In the genomic region with DNA sequence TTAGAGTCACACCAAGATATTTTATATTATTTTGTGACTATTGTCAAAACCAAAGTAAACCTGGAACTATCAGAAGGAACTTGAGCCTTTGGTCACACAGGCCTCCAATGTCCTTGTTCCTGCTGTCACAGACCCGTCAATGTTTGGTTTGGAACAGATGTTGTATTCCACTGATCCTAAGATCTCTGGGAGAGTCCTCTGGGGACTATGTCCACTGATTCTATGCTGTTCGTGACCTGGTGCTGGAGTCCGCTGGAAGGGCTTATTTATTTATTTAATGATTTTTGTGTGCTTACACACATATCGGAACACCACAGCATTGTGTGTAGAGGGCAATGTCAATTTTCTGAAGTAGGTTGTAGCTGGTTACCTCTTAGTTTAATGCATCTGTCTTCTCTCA, we compare ENCODE assay signal across 18 mouse cellular contexts.
DNase-seq lines count a peak whose midpoint lies in the region; ATAC-seq and TF ChIP-seq lines count a peak whose summit lies in the region.
"Had no signal": no experiment of that assay in that cellular context is flagged by ENCODE, and none has a peak within 500 bp of the region (broad histone marks: within the 10 kb centered on the region; RNA-seq: fewer than 3 reads in every experiment).

No protein-coding gene starts in this region.

- peaks cover 2% of the 10 kb centered on the region; the same call in 1 of the 2 replicates for H3K4me1 ChIP-seq in liver, adult 2 months (ENCODE audit: control insufficient read depth, insufficient read depth, low read length)
- no peaks in the 10 kb centered on the region for H3K4me1 ChIP-seq in liver, embryonic 11.5 days (replicated peaks; ENCODE audit: control insufficient read depth, insufficient read depth, low read length)

- 38% methylated on average over 4 of the region's 4 CpGs for WGBS in liver, adult 2 months
- WGBS in liver, embryonic 11.5 days = 90% methylated on average over 4 of the region's 4 CpGs

- no peaks in the 10 kb centered on the region for H3K36me3 ChIP-seq in liver, adult 2 months (ENCODE audit: control insufficient read depth, insufficient read depth, low read length)
- no peaks in the 10 kb centered on the region for H3K36me3 ChIP-seq in liver, embryonic 11.5 days (ENCODE audit: control insufficient read depth, insufficient read depth, low read length)
- H3K36me3 ChIP-seq: G1E had no signal

- no peak overlapping the region for H3K27ac ChIP-seq in liver, adult 2 months (replicated peaks; ENCODE audit: insufficient read depth, low read depth, low read length)
- no peak overlapping the region for H3K27ac ChIP-seq in liver, embryonic 11.5 days (ENCODE audit: low read depth, low read length)

- ATAC-seq in liver, embryonic 11.5 days (replicated peaks; ENCODE audit: low FRiP score) = no peak
- ATAC-seq: activated CD4-positive, CD25-positive, alpha-beta regulatory T cell, adult 4 months; CD4-positive, CD25-positive, alpha-beta regulatory T cell, adult 4 months; Patski had no signal

- H3K4me2 ChIP-seq in liver, embryonic 11.5 days = no peak overlapping the region

- no peaks in the 10 kb centered on the region for H3K79me2 ChIP-seq in liver, adult 2 months (ENCODE audit: control insufficient read depth, insufficient read depth, low read length)

- H3K9ac ChIP-seq in liver, adult 2 months (ENCODE audit: low read depth, low read length) = no peak overlapping the region
- no peak overlapping the region for H3K9ac ChIP-seq in liver, embryonic 11.5 days (ENCODE audit: low read depth, low read length)

- H3K9me3 ChIP-seq in liver, embryonic 11.5 days (ENCODE audit: control insufficient read depth, low read length) = peaks cover 3% of the 10 kb centered on the region; the same call in 1 of the 2 replicates
- H3K9me3 ChIP-seq: G1E had no signal

- H3K27me3 ChIP-seq in liver, adult 2 months (ENCODE audit: control insufficient read depth, insufficient read depth, low read length) = no peaks in the 10 kb centered on the region
- no peaks in the 10 kb centered on the region for H3K27me3 ChIP-seq in liver, embryonic 11.5 days (replicated peaks; ENCODE audit: control insufficient read depth, insufficient read depth, low read length)
- H3K27me3 ChIP-seq: CH12.LX, Patski had no signal

- TF ChIP-seq POLR2A in liver, adult 2 months (IDR thresholded peaks at IDR 0.05; ENCODE audit: extremely low read depth, insufficient read depth, low read length) = no peak

- no peak overlapping the region for H3K4me3 ChIP-seq in liver, adult 2 months (ENCODE audit: insufficient read depth, low read depth, low read length)
- no peak overlapping the region for H3K4me3 ChIP-seq in liver, embryonic 11.5 days (ENCODE audit: low read depth, low read length)

- no peak for TF ChIP-seq CTCF in liver, adult 2 months (IDR thresholded peaks at IDR 0.05; ENCODE audit: low read depth, low read length)

- DNase-seq in liver, adult 2 months (ENCODE audit: extremely low read depth, low read depth, low spot score) = peak; percentile 92
- DNase-seq in liver, embryonic 11.5 days (ENCODE audit: low spot score) = no peak
- DNase-seq: adrenal gland, adult 2 months; adrenal gland, adult 8-10 months; adrenal gland, postnatal 10 days; adrenal gland, postnatal 14 days; adrenal gland, postnatal 25 days; adrenal gland, postnatal 36 days; B cell, adult 2 months; cerebellum, adult 11 months; cerebellum, adult 11-12 months; cerebellum, adult 18-20 months; cerebellum, adult 2 months had no signal
